ENCODE assay signal across 8 mouse cellular contexts in genomic region chr16:36071450-36072379, GRCm38 (mm10). TPM values are rescaled to one million over a fixed set of nuclear protein-coding genes. Genes with fewer than 3 reads are reported as not detected.
DNase-seq lines count a peak whose midpoint lies in the region; ATAC-seq and TF ChIP-seq lines count a peak whose summit lies in the region.

Fam162a (minus strand) TSS chr16:36071594.
Ccdc58 (plus strand) TSS chr16:36071685.

- in situ Hi-C loops in ES-E14 (cut with MboI; ENCODE audit: low sequenced_read_pairs in 2 of 2, unreplicated experiment in 2 of 2), result no loop called here

- H3K27ac ChIP-seq in ES-E14 (ENCODE audit: insufficient read depth, low read depth, low read length, poor library complexity, severe bottlenecking), result peak within 1 kb of the TSS; percentile 97
- peak within 1 kb of the TSS; percentile 100 for H3K27ac ChIP-seq in forebrain, embryonic 16.5 days (ENCODE audit: low read length)
- H3K27ac ChIP-seq in layer of hippocampus, adult 2 months, result peak within 1 kb of the TSS; percentile 99
- peak within 1 kb of the TSS; percentile 99 for H3K27ac ChIP-seq in lung, embryonic 14.5 days (ENCODE audit: low read depth)
- peak within 1 kb of the TSS; percentile 97 for H3K27ac ChIP-seq in olfactory bulb, adult 2 months (ENCODE audit: insufficient read depth, low read depth, low read length)
- H3K27ac ChIP-seq in thymus, adult 2 months (ENCODE audit: control insufficient read depth, insufficient read depth, low read length), result peak within 1 kb of the TSS; percentile 96

- intact Hi-C loops in heart, postnatal 36 days (cut with DNase I), result loop anchor here (1.0 to 10.0 kb wide), 4 partner anchors 30 to 753 kb away; partner anchors contain the start of genes Iqcb1, Parp14 and Wdr5b

- peak within 1 kb of the TSS; percentile 91 for H3K9ac ChIP-seq in ES-E14 (ENCODE audit: insufficient read depth, low read depth, low read length, poor library complexity, severe bottlenecking)
- H3K9ac ChIP-seq in forebrain, embryonic 16.5 days (replicated peaks; ENCODE audit: low read depth, low read length), result peak within 1 kb of the TSS; percentile 90
- peak within 1 kb of the TSS; percentile 83 for H3K9ac ChIP-seq in lung, embryonic 14.5 days

- peak; percentile 32; the same call in 1 of the 2 replicates for TF ChIP-seq CTCF in layer of hippocampus, adult 2 months (conservative IDR thresholded peaks at IDR 0.05)
- no peak for TF ChIP-seq CTCF in lung, embryonic 14.5 days (IDR thresholded peaks at IDR 0.05; ENCODE audit: low read depth)
- no peak for TF ChIP-seq CTCF in olfactory bulb, adult 2 months (IDR thresholded peaks at IDR 0.05; ENCODE audit: insufficient read depth, low read depth, low read length)
- peak; percentile 20; the same call in 1 of the 2 replicates for TF ChIP-seq CTCF in thymus, adult 2 months (IDR thresholded peaks at IDR 0.05; ENCODE audit: borderline replicate concordance, control insufficient read depth, extremely low read depth, insufficient read depth, low read length, poor library complexity)

- peak; percentile 83 for DNase-seq in ES-E14 (ENCODE audit: low read depth, low spot score)
- DNase-seq in cerebellum, adult 11-12 months, result peak; percentile 93
- DNase-seq in heart, postnatal 36 days, result peak; percentile 92 to 94
- DNase-seq in layer of hippocampus, adult 2 months (ENCODE audit: low spot score in 2 of 2), result peak; percentile 92 to 94
- peak; percentile 95 for DNase-seq in lung, embryonic 14.5 days
- DNase-seq in thymus, adult 2 months, result peak; percentile 90

- TF ChIP-seq POLR2A in olfactory bulb, adult 2 months (IDR thresholded peaks at IDR 0.05; ENCODE audit: insufficient read depth, low read depth, low read length), result peak; percentile 98
- TF ChIP-seq POLR2A in thymus, adult 2 months (IDR thresholded peaks at IDR 0.05; ENCODE audit: control insufficient read depth, extremely low read depth, insufficient read depth, low read length, poor library complexity), result peak; percentile 95

- peaks cover 0 to 8% of the 10 kb centered on the region in 2 experiments; a peak in 1 of 4 replicates for H3K4me1 ChIP-seq in ES-E14 (ENCODE audit: control insufficient read depth in 2 of 2, insufficient read depth in 2 of 2, low read length in 2 of 2, poor library complexity in 1 of 2)
- peaks cover 29% of the 10 kb centered on the region for H3K4me1 ChIP-seq in forebrain, embryonic 16.5 days (replicated peaks; ENCODE audit: control insufficient read depth, insufficient read depth, low read length)
- 0 out of 2 replicates have a peak, but pooled peaks cover 5% of the 10 kb centered on the region for H3K4me1 ChIP-seq in lung, embryonic 14.5 days (ENCODE audit: insufficient read depth)
- peaks cover 2% of the 10 kb centered on the region; the same call in 1 of the 2 replicates for H3K4me1 ChIP-seq in olfactory bulb, adult 2 months (ENCODE audit: control insufficient read depth, insufficient read depth, low read length)
- peaks cover 4% of the 10 kb centered on the region; the same call in 1 of the 2 replicates for H3K4me1 ChIP-seq in thymus, adult 2 months (replicated peaks; ENCODE audit: control insufficient read depth, insufficient read depth, low read length)

- H3K9me3 ChIP-seq in ES-E14 (ENCODE audit: control insufficient read depth, insufficient read depth, low read depth, low read length), result no peaks in the 10 kb centered on the region
- no peaks in the 10 kb centered on the region for H3K9me3 ChIP-seq in forebrain, embryonic 16.5 days (ENCODE audit: control insufficient read depth, low read length)
- H3K9me3 ChIP-seq in lung, embryonic 14.5 days (ENCODE audit: low read depth, low read length), result no peaks in the 10 kb centered on the region

- H3K27me3 ChIP-seq in forebrain, embryonic 16.5 days (replicated peaks; ENCODE audit: control insufficient read depth, insufficient read depth, low read length), result no peaks in the 10 kb centered on the region
- no peaks in the 10 kb centered on the region for H3K27me3 ChIP-seq in lung, embryonic 14.5 days (ENCODE audit: insufficient read depth, low read length)
- H3K27me3 ChIP-seq in thymus, adult 2 months (ENCODE audit: control insufficient read depth, insufficient read depth, low read length), result no peaks in the 10 kb centered on the region

- peak; percentile 97 for ATAC-seq in forebrain, embryonic 16.5 days
- peak; percentile 95 for ATAC-seq in lung, embryonic 14.5 days (ENCODE audit: insufficient read depth)

- peaks cover 8% of the 10 kb centered on the region for H3K36me3 ChIP-seq in ES-E14 (ENCODE audit: control insufficient read depth, insufficient read depth, low read length, poor library complexity, severe bottlenecking)
- H3K36me3 ChIP-seq in forebrain, embryonic 16.5 days (ENCODE audit: control insufficient read depth, insufficient read depth), result no peaks in the 10 kb centered on the region
- H3K36me3 ChIP-seq in lung, embryonic 14.5 days (ENCODE audit: insufficient read depth), result 0 out of 2 replicates have a peak, but pooled peaks cover 9% of the 10 kb centered on the region
- no peaks in the 10 kb centered on the region for H3K36me3 ChIP-seq in thymus, adult 2 months (ENCODE audit: control insufficient read depth, insufficient read depth, low read length)

- peak within 1 kb of the TSS; percentile 92 to 96 for H3K4me3 ChIP-seq in ES-E14 (ENCODE audit: insufficient read depth in 1 of 2, low read depth in 1 of 2, low read length in 2 of 2, poor library complexity in 1 of 2, severe bottlenecking in 1 of 2)
- H3K4me3 ChIP-seq in forebrain, embryonic 16.5 days (replicated peaks; ENCODE audit: low read length), result peak within 1 kb of the TSS; percentile 91
- peak within 1 kb of the TSS; percentile 97 for H3K4me3 ChIP-seq in layer of hippocampus, adult 2 months
- H3K4me3 ChIP-seq in lung, embryonic 14.5 days (ENCODE audit: low read depth, low read length), result peak within 1 kb of the TSS; percentile 74
- H3K4me3 ChIP-seq in olfactory bulb, adult 2 months (ENCODE audit: insufficient read depth, low read depth, low read length), result peak within 1 kb of the TSS; percentile 67
- H3K4me3 ChIP-seq in thymus, adult 2 months (ENCODE audit: control insufficient read depth, insufficient read depth, low read length), result peak within 1 kb of the TSS; percentile 78

- WGBS in forebrain, embryonic 16.5 days, result under 1% methylated on average over 80 of the region's 81 CpGs
- under 1% methylated on average over 79 of the region's 81 CpGs for WGBS in lung, embryonic 14.5 days
- WGBS in olfactory bulb, adult 2 months, result under 1% methylated on average over 81 of the region's 81 CpGs
- under 1% methylated on average over 81 of the region's 81 CpGs for WGBS in thymus, adult 2 months

- peak within 1 kb of the TSS; percentile 89 for H3K4me2 ChIP-seq in forebrain, embryonic 16.5 days (ENCODE audit: low read length)
- H3K4me2 ChIP-seq in lung, embryonic 14.5 days, result peak within 1 kb of the TSS; percentile 71

TF ChIP-seq in ES-E14, 5 proteins besides CTCF, POLR2A, EP300 and RAD21:
- TF ChIP-seq ZNF384 (IDR thresholded peaks at IDR 0.05; ENCODE audit: low read depth, low read length) (no peak), ZC3H11A (IDR thresholded peaks at IDR 0.05; ENCODE audit: borderline replicate concordance, low read depth, low read length) (peak; percentile 25; the same call in 1 of the 2 replicates), HCFC1 (IDR thresholded peaks at IDR 0.05; ENCODE audit: borderline replicate concordance, insufficient read depth, low read length) (peak; percentile 75), CHD2 (IDR thresholded peaks at IDR 0.05; ENCODE audit: low read depth, low read length) (no peak), MAFK (IDR thresholded peaks at IDR 0.05; ENCODE audit: insufficient read depth, low read depth, low read length) (no peak)

RNA-seq across cellular contexts. Expression of gene Fam162a, which starts in this region (rescaled TPM):
- 153 and 243 TPM in 2 replicates for total RNA-seq in ES-E14 (2012; rRNA removed)
- polyA plus RNA-seq in forebrain, embryonic 16.5 days (2015; fragmentation: Nextera tagmentation; extraction: Ambion mirVana), result 144 and 171 TPM in 2 replicates
- total RNA-seq in heart, postnatal 36 days (2021), result 100 to 1,000 TPM; 230 to 246 TPM
- 10 to 100 TPM; 74.2 to 83.6 TPM for total RNA-seq in layer of hippocampus, adult 2 months (2021)
- 338 and 352 TPM in 2 replicates for polyA plus RNA-seq in lung, embryonic 14.5 days (2014; fragmentation: Nextera tagmentation; extraction: Ambion mirVana)
- polyA plus RNA-seq in olfactory bulb, adult 2 months (2012; ENCODE audit: insufficient read depth, insufficient read length, low replicate concordance, missing spikeins), result not detected in 2 replicates
- 25.3 and 34.7 TPM in 2 replicates for polyA plus RNA-seq in thymus, adult 2 months (2012; rRNA removed)

RNA-seq across cellular contexts. Expression of gene Ccdc58, which starts in this region (rescaled TPM):
- total RNA-seq in ES-E14 (2012; rRNA removed), result 160 and 185 TPM in 2 replicates
- 35.0 and 36.3 TPM in 2 replicates for polyA plus RNA-seq in forebrain, embryonic 16.5 days (2015; fragmentation: Nextera tagmentation; extraction: Ambion mirVana)
- total RNA-seq in heart, postnatal 36 days (2021), result 10 to 100 TPM; 29.0 to 29.1 TPM
- 10 to 100 TPM; 22.1 to 22.5 TPM for total RNA-seq in layer of hippocampus, adult 2 months (2021)
- 78.6 and 80.6 TPM in 2 replicates for polyA plus RNA-seq in lung, embryonic 14.5 days (2014; fragmentation: Nextera tagmentation; extraction: Ambion mirVana)
- polyA plus RNA-seq in olfactory bulb, adult 2 months (2012; ENCODE audit: insufficient read depth, insufficient read length, low replicate concordance, missing spikeins), result not detected in 2 replicates
- 7.2 and 7.6 TPM in 2 replicates for polyA plus RNA-seq in thymus, adult 2 months (2012; rRNA removed)

Comparison
In these comparisons a context has a peak if more than half of its experiments do, and no peak if none do; other contexts are left out.
1. Peak in every context shown above with its lines: DNase-seq, ATAC-seq, H3K4me3 ChIP-seq and H3K27ac ChIP-seq.
2. RNA of gene Fam162a (polyA plus RNA-seq): 338 to 352 TPM in lung, embryonic 14.5 days, 144 to 171 TPM in forebrain, embryonic 16.5 days and 25.3 to 34.7 TPM in thymus, adult 2 months; not detected in olfactory bulb, adult 2 months; every median in the first group is over 10 times any median in the second.
3. CTCF ChIP-seq: peak in layer of hippocampus, adult 2 months (single experiment) and thymus, adult 2 months (single experiment); none in lung, embryonic 14.5 days (single experiment) and olfactory bulb, adult 2 months (single experiment).